ENCODE assay signal across 7 mouse cellular contexts in the genomic region with DNA sequence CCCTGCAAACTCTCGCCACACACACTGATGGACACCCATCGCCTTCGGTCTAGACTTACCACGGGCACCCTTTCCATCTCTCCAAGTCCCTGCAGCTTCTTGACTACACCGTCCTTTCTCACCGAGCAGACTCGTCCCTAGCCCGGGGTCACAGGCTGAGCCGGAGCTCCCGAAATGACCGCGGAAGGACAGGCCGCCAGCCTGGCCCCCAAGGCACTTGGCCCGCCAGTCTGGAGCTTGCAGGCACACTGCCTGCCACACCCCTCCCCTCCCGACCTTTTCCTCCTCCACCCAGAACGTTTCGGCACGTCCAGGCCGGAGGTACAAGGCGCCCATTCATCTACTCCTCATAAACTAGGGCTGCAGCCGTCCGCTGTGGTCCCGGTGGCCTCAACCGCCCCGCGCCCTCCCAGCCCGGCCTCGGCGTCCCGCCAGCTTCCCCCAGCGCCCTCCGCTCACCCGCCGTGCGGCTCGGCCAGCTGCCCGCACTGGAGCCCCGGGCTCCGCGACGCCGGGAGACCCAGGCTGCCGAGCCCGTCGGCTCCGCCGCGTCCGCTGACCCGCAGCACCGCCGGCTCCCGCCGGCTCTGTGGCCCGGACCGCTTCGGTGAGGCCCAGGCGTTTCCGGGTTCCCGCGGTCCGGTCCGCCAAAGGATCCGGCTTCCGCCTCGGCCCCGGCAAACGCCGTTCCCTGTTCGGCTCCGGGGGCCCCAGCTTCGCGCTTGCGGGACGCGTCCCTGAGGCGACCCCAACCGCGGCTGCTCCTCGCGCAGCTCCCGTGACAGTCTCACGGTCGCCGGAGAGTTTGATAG. TPM values are rescaled to one million over a fixed set of nuclear protein-coding genes. Genes with fewer than 3 reads are reported as not detected.
DNase-seq lines count a peak whose midpoint lies in the region; ATAC-seq and TF ChIP-seq lines count a peak whose summit lies in the region.

No protein-coding gene starts in this region.

- ATAC-seq in embryonic facial prominence, embryonic 13.5 days (ENCODE audit: insufficient number of reproducible peaks, insufficient read depth, low FRiP score, low TSS enrichment, low read depth) = peak; percentile 70
- ATAC-seq in limb, embryonic 13.5 days (ENCODE audit: low FRiP score, low read depth) = peak; percentile 91
- ATAC-seq in midbrain, embryonic 15.5 days (replicated peaks) = peak; percentile 96

- 0 out of 2 replicates have a peak, but pooled peaks cover 3% of the 10 kb centered on the region for H3K36me3 ChIP-seq in embryonic facial prominence, embryonic 13.5 days
- peaks cover 4% of the 10 kb centered on the region; the same call in 1 of the 2 replicates for H3K36me3 ChIP-seq in heart, adult 2 months (ENCODE audit: control insufficient read depth, insufficient read depth, low read length)
- peaks cover 8% of the 10 kb centered on the region; the same call in 1 of the 2 replicates for H3K36me3 ChIP-seq in limb, embryonic 13.5 days
- H3K36me3 ChIP-seq in midbrain, embryonic 15.5 days (replicated peaks) = no peaks in the 10 kb centered on the region

- intact Hi-C loops in heart, adult 2 months (cut with DNase I) = loop anchor here (1.0 to 5.0 kb wide), 3 partner anchors 49 to 200 kb away; partner anchors contain the start of genes Dbt and Mfsd14a

- H3K4me2 ChIP-seq in embryonic facial prominence, embryonic 13.5 days = peak overlapping the region; percentile 84
- H3K4me2 ChIP-seq in limb, embryonic 13.5 days (replicated peaks) = peak overlapping the region; percentile 78
- H3K4me2 ChIP-seq in midbrain, embryonic 15.5 days = peak overlapping the region; percentile 61

- H3K79me2 ChIP-seq in heart, adult 2 months (replicated peaks; ENCODE audit: control insufficient read depth, insufficient read depth, low read length) = peaks cover 4% of the 10 kb centered on the region; the same call in 1 of the 2 replicates

- no peaks in the 10 kb centered on the region for H3K9me3 ChIP-seq in embryonic facial prominence, embryonic 13.5 days
- H3K9me3 ChIP-seq in limb, embryonic 13.5 days = no peaks in the 10 kb centered on the region
- H3K9me3 ChIP-seq in midbrain, embryonic 15.5 days = no peaks in the 10 kb centered on the region

- peak overlapping the region; percentile 72; the same call in 1 of the 2 replicates for H3K27ac ChIP-seq in embryonic facial prominence, embryonic 13.5 days
- H3K27ac ChIP-seq in heart, adult 2 months = peak overlapping the region; percentile 91
- peak overlapping the region; percentile 85 for H3K27ac ChIP-seq in limb, embryonic 13.5 days
- peak overlapping the region; percentile 53 for H3K27ac ChIP-seq in midbrain, embryonic 15.5 days

- peak overlapping the region; percentile 96 for H3K4me3 ChIP-seq in embryonic facial prominence, embryonic 13.5 days
- H3K4me3 ChIP-seq in heart, adult 2 months = peak overlapping the region; percentile 80
- H3K4me3 ChIP-seq in limb, embryonic 13.5 days = peak overlapping the region; percentile 89
- H3K4me3 ChIP-seq in midbrain, embryonic 15.5 days = peak overlapping the region; percentile 89

- TF ChIP-seq EP300 in heart, adult 2 months (IDR thresholded peaks at IDR 0.05; ENCODE audit: insufficient read depth, low read depth, low read length) = 0 out of 2 replicates have a peak, but pooled peaks have one; percentile 18

- H3K9ac ChIP-seq in embryonic facial prominence, embryonic 13.5 days = peak overlapping the region; percentile 93
- H3K9ac ChIP-seq in heart, adult 2 months (ENCODE audit: low read depth, low read length) = peak overlapping the region; percentile 93
- H3K9ac ChIP-seq in limb, embryonic 13.5 days = peak overlapping the region; percentile 93
- H3K9ac ChIP-seq in midbrain, embryonic 15.5 days = peak overlapping the region; percentile 93

- TF ChIP-seq CTCF in heart, adult 2 months (IDR thresholded peaks at IDR 0.05) = no peak

- WGBS in embryonic facial prominence, embryonic 13.5 days = under 1% methylated on average over 85 of the region's 85 CpGs
- WGBS in heart, adult 2 months = under 1% methylated on average over 73 of the region's 85 CpGs
- under 1% methylated on average over 83 of the region's 85 CpGs for WGBS in limb, embryonic 13.5 days
- under 1% methylated on average over 83 of the region's 85 CpGs for WGBS in midbrain, embryonic 15.5 days

- DNase-seq in adrenal gland, postnatal 36 days = peak; percentile 86 to 89
- peak; percentile 89 to 93 for DNase-seq in heart, adult 2 months
- peak; percentile 60 to 63 for DNase-seq in kidney, adult 8-10 months
- DNase-seq in spleen, adult 18-20 months = peak; percentile 51 to 74

- H3K27me3 ChIP-seq in embryonic facial prominence, embryonic 13.5 days = no peaks in the 10 kb centered on the region
- no peaks in the 10 kb centered on the region for H3K27me3 ChIP-seq in heart, adult 2 months (ENCODE audit: control insufficient read depth, insufficient read depth, low read length)
- H3K27me3 ChIP-seq in limb, embryonic 13.5 days = 0 out of 2 replicates have a peak, but pooled peaks cover 4% of the 10 kb centered on the region
- no peaks in the 10 kb centered on the region for H3K27me3 ChIP-seq in midbrain, embryonic 15.5 days (replicated peaks)

- TF ChIP-seq POLR2A in heart, adult 2 months (IDR thresholded peaks at IDR 0.05; ENCODE audit: insufficient read depth, low read depth, low read length) = peak; percentile 34; the same call in 1 of the 2 replicates

- H3K4me1 ChIP-seq in embryonic facial prominence, embryonic 13.5 days = peaks cover 8% of the 10 kb centered on the region
- H3K4me1 ChIP-seq in heart, adult 2 months (ENCODE audit: control insufficient read depth, insufficient read depth, low read length) = peaks cover 9% of the 10 kb centered on the region
- peaks cover 16% of the 10 kb centered on the region for H3K4me1 ChIP-seq in limb, embryonic 13.5 days
- peaks cover 11% of the 10 kb centered on the region for H3K4me1 ChIP-seq in midbrain, embryonic 15.5 days

RNA-seq across cellular contexts. Expression of gene Slc35a3, which starts 0.8 kb away (rescaled TPM):
- 10 to 100 TPM; 23.1 to 33.5 TPM for total RNA-seq in adrenal gland, postnatal 36 days (2021)
- 8.7 and 10.4 TPM in 2 replicates for polyA plus RNA-seq in embryonic facial prominence, embryonic 13.5 days (2015; fragmentation: Nextera tagmentation; extraction: Ambion mirVana)
- total RNA-seq in heart, adult 2 months (2021) = 10 to 100 TPM; 10.7 to 11.2 TPM
- 5.7 and 10.2 TPM in 2 replicates for polyA plus RNA-seq in heart, adult 2 months (2012; rRNA removed)
- 9.9 and 11.9 TPM in 2 replicates for polyA plus RNA-seq in limb, embryonic 13.5 days (2015; fragmentation: Nextera tagmentation; extraction: Ambion mirVana)
- polyA plus RNA-seq in midbrain, embryonic 15.5 days (2015; fragmentation: Nextera tagmentation; extraction: Ambion mirVana) = 8.1 and 8.5 TPM in 2 replicates

RNA-seq across cellular contexts. Expression of gene Gm43191, which starts 30.8 kb away (rescaled TPM):
- total RNA-seq in adrenal gland, postnatal 36 days (2021) = not detected
- not detected in 2 replicates for polyA plus RNA-seq in embryonic facial prominence, embryonic 13.5 days (2015; fragmentation: Nextera tagmentation; extraction: Ambion mirVana)
- 1 to 10 TPM in 1 of 2 experiments, under 1 TPM in 1; 0.78 to 1.5 TPM for total RNA-seq in heart, adult 2 months (2021)
- not detected in 2 replicates for polyA plus RNA-seq in heart, adult 2 months (2012; rRNA removed)
- not detected in 2 replicates for polyA plus RNA-seq in limb, embryonic 13.5 days (2015; fragmentation: Nextera tagmentation; extraction: Ambion mirVana)
- polyA plus RNA-seq in midbrain, embryonic 15.5 days (2015; fragmentation: Nextera tagmentation; extraction: Ambion mirVana) = not detected in 2 replicates

RNA-seq across cellular contexts. Expression of gene Mfsd14a, which starts 49.4 kb away (rescaled TPM):
- 10 to 100 TPM; 61.3 to 61.7 TPM for total RNA-seq in adrenal gland, postnatal 36 days (2021)
- 78.5 and 80.5 TPM in 2 replicates for polyA plus RNA-seq in embryonic facial prominence, embryonic 13.5 days (2015; fragmentation: Nextera tagmentation; extraction: Ambion mirVana)
- total RNA-seq in heart, adult 2 months (2021) = 10 to 100 TPM; 17.5 to 19.5 TPM
- polyA plus RNA-seq in heart, adult 2 months (2012; rRNA removed) = 12.0 and 23.5 TPM in 2 replicates
- polyA plus RNA-seq in limb, embryonic 13.5 days (2015; fragmentation: Nextera tagmentation; extraction: Ambion mirVana) = 79.5 and 84.6 TPM in 2 replicates
- polyA plus RNA-seq in midbrain, embryonic 15.5 days (2015; fragmentation: Nextera tagmentation; extraction: Ambion mirVana) = 62.9 and 64.0 TPM in 2 replicates

Comparison
In these comparisons a context has a peak if more than half of its experiments do, and no peak if none do; other contexts are left out.
1. Peak in every context shown above with its lines: DNase-seq, ATAC-seq, H3K4me3 ChIP-seq and H3K27ac ChIP-seq.